Mouse (Mus musculus): ENCODE data around the gene Pdcd6ip.
"Not testable (repeated sequence)": the region's sequence is repeated elsewhere in the genome, so short reads cannot be mapped to it uniquely, and the experiment has no call there.

The Pdcd6ip gene

GRCm38 (mm10) chr9:113707481-113708360 is at the start of gene Pdcd6ip:
Gene Pdcd6ip, minus strand, starts transcription at chr9:113708259.
- DNase-seq (ENCODE audit: low read depth, low spot score): peak; percentile 87

- DNase-seq (ENCODE audit: low read depth, low spot score): no peak
Measured at GRCm38 (mm10) chr9:113755888-113756719, 48.0 kb upstream of the Pdcd6ip start.

- DNase-seq (ENCODE audit: low read depth, low spot score): no peak
Measured at GRCm38 (mm10) chr9:113749356-113749755, 41.3 kb upstream of the Pdcd6ip start.

GRCm38 (mm10) chr9:113743291-113743690 is 35.2 kb upstream of the Pdcd6ip start:
- no peak for DNase-seq (ENCODE audit: low read depth, low spot score)

GRCm38 (mm10) chr9:113742361-113742794 is 34.3 kb upstream of the Pdcd6ip start:
- peak; percentile 12 for DNase-seq (ENCODE audit: low read depth, low spot score)

- DNase-seq (ENCODE audit: low read depth, low spot score): peak; percentile 82
Measured at GRCm38 (mm10) chr9:113741637-113742137, 33.6 kb upstream of the Pdcd6ip start.

GRCm38 (mm10) chr9:113741108-113741636 is 33.1 kb upstream of the Pdcd6ip start, which contains the start of gene Clasp2:
Gene Clasp2, plus strand, starts transcription at chr9:113741473.
- peak; percentile 87 for DNase-seq (ENCODE audit: low read depth, low spot score)

GRCm38 (mm10) chr9:113738941-113739340 is 30.9 kb upstream of the Pdcd6ip start:
- DNase-seq (ENCODE audit: low read depth, low spot score): no peak

- no peak for DNase-seq (ENCODE audit: low read depth, low spot score)
Measured at GRCm38 (mm10) chr9:113738021-113738420, 30.0 kb upstream of the Pdcd6ip start.

GRCm38 (mm10) chr9:113735920-113736319 is 27.9 kb upstream of the Pdcd6ip start:
- no peak for DNase-seq (ENCODE audit: low read depth, low spot score)

- DNase-seq (ENCODE audit: low read depth, low spot score): no peak
Measured at GRCm38 (mm10) chr9:113731540-113731939, 23.5 kb upstream of the Pdcd6ip start.

- no peak for DNase-seq (ENCODE audit: low read depth, low spot score)
Measured at GRCm38 (mm10) chr9:113726991-113727680, 19.1 kb upstream of the Pdcd6ip start.

- no peak for DNase-seq (ENCODE audit: low read depth, low spot score)
Measured at GRCm38 (mm10) chr9:113726131-113726530, 18.1 kb upstream of the Pdcd6ip start.

- not testable (repeated sequence) for DNase-seq (ENCODE audit: low read depth, low spot score)
Measured at GRCm38 (mm10) chr9:113725609-113726008, 17.6 kb upstream of the Pdcd6ip start.

GRCm38 (mm10) chr9:113724646-113725045 is 16.6 kb upstream of the Pdcd6ip start:
- peak; percentile 25 for DNase-seq (ENCODE audit: low read depth, low spot score)

GRCm38 (mm10) chr9:113719063-113719462 is 11.0 kb upstream of the Pdcd6ip start:
- peak; percentile 85 for DNase-seq (ENCODE audit: low read depth, low spot score)

- peak; percentile 66 for DNase-seq (ENCODE audit: low read depth, low spot score)
Measured at GRCm38 (mm10) chr9:113710871-113711270, 2.8 kb upstream of the Pdcd6ip start.

- DNase-seq (ENCODE audit: low read depth, low spot score): no peak
Measured at GRCm38 (mm10) chr9:113708361-113709280, 562 bp upstream of the Pdcd6ip start.

GRCm38 (mm10) chr9:113706841-113707240 is 1.2 kb downstream of the Pdcd6ip start:
- no peak for DNase-seq (ENCODE audit: low read depth, low spot score)

- no peak for DNase-seq (ENCODE audit: low read depth, low spot score)
Measured at GRCm38 (mm10) chr9:113706108-113706507, 2.0 kb downstream of the Pdcd6ip start.

Measured in ZHBTc4 (cell line).